Mouse (Mus musculus) heart, embryonic 10.5 days (tissue): ENCODE data around the gene Pfn1. TPM values are rescaled to one million over a fixed set of nuclear protein-coding genes. Genes with fewer than 3 reads are reported as not detected.

Experiments used
- DNase-seq: peaks from one replicate; pipeline ENCODE4 v3.0.0-alpha.2; 2017; ENCODE audit warnings: low spot score
- H3K27ac ChIP-seq: fragments of 300-500 bp; sonication (generic); 2 replicates; pipeline ENCODE4 v1.5.1; 2016; ENCODE audit warnings: mild to moderate bottlenecking
- H3K27me3 ChIP-seq: fragments of 300-500 bp; sonication (generic); 2 replicates; pipeline ENCODE4 v1.6.1; 2016; ENCODE audit warnings: mild to moderate bottlenecking; ENCODE audit not compliant: poor library complexity, insufficient read depth, severe bottlenecking
- H3K36me3 ChIP-seq: fragments of 300-500 bp; sonication (generic); 2 replicates; pipeline ENCODE4 v1.6.1; 2016; ENCODE audit warnings: mild to moderate bottlenecking, moderate library complexity
- H3K4me1 ChIP-seq: fragments of 300-500 bp; sonication (generic); 2 replicates; pipeline ENCODE4 v1.6.1; 2016; ENCODE audit warnings: mild to moderate bottlenecking
- H3K4me3 ChIP-seq: fragments of 300-500 bp; sonication (generic); 2 replicates; pipeline ENCODE4 v1.5.1; 2016; ENCODE audit warnings: mild to moderate bottlenecking, moderate library complexity
- H3K9me3 ChIP-seq: fragments of 300-500 bp; sonication (generic); 2 replicates; pipeline ENCODE4 v1.6.1; 2016; ENCODE audit warnings: mild to moderate bottlenecking, moderate library complexity
- WGBS: fragments of 180-500 bp; shearing (Covaris S2); methylation state at CpG from one replicate; pipeline ENCODE4 v1.1.7; 2016; 5-methylcytosine and 5-hydroxymethylcytosine counted together
- polyA plus RNA-seq: library from polyadenylated mRNA; unstranded; fragments of >200 nt; fragmentation: Nextera tagmentation; extraction: Ambion mirVana; gene quantifications from 2 replicates; pipeline ENCODE4 v1.2.1, GENCODE M21; 2016

Gene Pfn1
- 2,022 and 2,208 TPM in 2 replicates for polyA plus RNA-seq

DNA sequence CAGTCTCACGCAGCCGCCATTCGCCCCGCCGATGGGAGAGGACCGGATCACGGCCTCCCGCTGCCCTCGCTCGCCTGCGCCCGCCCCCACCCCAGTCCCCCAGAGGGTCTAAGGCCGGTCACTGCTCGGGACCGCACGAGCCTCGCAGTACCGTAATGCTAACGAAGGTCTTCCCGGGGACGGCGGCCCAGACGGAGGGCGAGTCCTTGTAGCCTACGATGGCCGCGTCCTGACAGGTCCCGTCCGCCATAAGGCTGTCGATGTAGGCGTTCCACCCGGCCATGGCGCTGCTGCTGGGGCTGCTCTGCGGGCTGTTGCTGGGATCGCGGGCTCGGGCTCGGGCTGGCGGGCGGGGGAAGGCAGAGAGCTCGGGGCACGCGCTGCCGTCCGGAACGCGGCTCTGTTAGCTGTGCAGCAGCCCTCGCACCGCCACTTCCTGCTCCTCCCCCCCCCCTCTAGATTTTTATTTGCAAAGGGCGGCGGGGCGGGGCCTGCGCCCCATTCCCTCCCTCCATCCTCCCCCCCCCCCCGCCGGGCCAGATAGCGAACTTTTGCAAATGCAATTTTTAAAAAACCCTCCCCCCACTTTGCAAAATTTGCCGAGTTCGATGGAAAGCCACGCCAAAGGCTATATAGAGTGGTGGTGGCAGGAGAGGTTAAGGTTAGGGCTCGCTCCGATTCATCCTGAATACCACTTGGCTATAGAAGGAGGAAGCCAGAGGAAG lies at the start of gene Pfn1:
Gene Pfn1, minus strand, starts transcription at position 447 of the 725 bp plus-strand sequence.
- WGBS, result under 1% methylated on average over 60 of the region's 61 CpGs
- peak within 1 kb of the TSS; percentile 97 for H3K27ac ChIP-seq
- DNase-seq, result peak; percentile 92
- peaks cover 62% of the 10 kb centered on the region for H3K4me1 ChIP-seq
- peak within 1 kb of the TSS; percentile 100 for H3K4me3 ChIP-seq
- H3K27me3 ChIP-seq, result no peaks in the 10 kb centered on the region
- no peaks in the 10 kb centered on the region for H3K9me3 ChIP-seq
- H3K36me3 ChIP-seq, result peaks cover 49% of the 10 kb centered on the region

GRCm38 (mm10) chr11:70702781-70703180 lies 48.3 kb upstream of the Pfn1 start:
- DNase-seq, result no peak
- Histone ChIP-seq H3K9me3 (no peaks in the 10 kb centered on the region), H3K4me1 (peaks cover 37% of the 10 kb centered on the region), H3K27ac (peak overlapping the region; percentile 99; the same call in 1 of the 2 replicates), H3K4me3 (peak overlapping the region; percentile 79), H3K36me3 (peaks cover 54% of the 10 kb centered on the region), H3K27me3 (no peaks in the 10 kb centered on the region)
- WGBS, result 43% methylated on average over 6 of the region's 6 CpGs

DNA sequence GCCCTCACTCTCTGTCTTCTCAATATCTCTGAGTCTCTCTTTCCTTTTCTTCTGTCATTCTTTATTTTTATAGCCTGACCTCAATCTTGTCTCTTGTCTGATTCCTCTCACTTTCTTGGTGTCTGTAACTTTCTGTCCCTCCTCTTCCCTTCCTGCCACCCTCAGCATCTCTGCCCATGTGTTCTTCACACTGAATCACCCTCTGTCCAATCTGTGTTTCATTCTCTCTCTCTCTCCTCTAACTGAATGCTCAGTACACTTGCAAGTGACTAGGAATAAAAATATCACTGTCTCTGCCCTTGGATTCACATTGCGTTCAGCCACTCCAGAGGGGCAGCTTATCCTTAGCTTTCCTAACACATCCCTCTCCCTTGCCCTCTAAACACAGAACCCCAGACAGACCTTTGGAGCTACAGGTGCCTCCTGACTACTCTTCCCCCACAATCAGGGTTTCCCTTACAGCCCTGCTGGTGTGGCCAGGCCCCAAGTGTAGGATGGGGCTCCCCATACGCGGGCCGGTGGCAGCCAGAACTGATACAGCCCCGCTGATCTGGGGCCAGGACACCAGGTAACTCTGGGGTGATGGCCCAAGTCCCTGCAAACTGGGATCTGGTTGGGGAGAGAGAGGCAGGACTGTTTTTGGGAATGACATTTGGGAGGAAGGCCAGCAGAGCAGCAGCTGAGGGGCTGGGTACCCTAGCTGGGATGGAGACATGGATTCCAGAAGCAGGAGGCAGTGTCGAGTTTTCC lies 47.7 kb upstream of the Pfn1 start:
- WGBS, result 69% methylated on average over 6 of the region's 6 CpGs
- peaks cover 48% of the 10 kb centered on the region for H3K36me3 ChIP-seq
- peaks cover 37% of the 10 kb centered on the region for H3K4me1 ChIP-seq
- no peaks in the 10 kb centered on the region for H3K27me3 ChIP-seq
- H3K9me3 ChIP-seq, result no peaks in the 10 kb centered on the region
- H3K4me3 ChIP-seq, result peak overlapping the region; percentile 79
- peak overlapping the region; percentile 99 for H3K27ac ChIP-seq
- DNase-seq, result no peak

- 11% methylated on average over 10 of the region's 10 CpGs for WGBS
- no peak for DNase-seq
- H3K27me3 ChIP-seq, result no peaks in the 10 kb centered on the region
- peaks cover 41% of the 10 kb centered on the region for H3K36me3 ChIP-seq
- H3K4me3 ChIP-seq, result peak overlapping the region; percentile 79
- peak overlapping the region; percentile 99 for H3K27ac ChIP-seq
- H3K9me3 ChIP-seq, result no peaks in the 10 kb centered on the region
- H3K4me1 ChIP-seq, result peaks cover 37% of the 10 kb centered on the region
Measured at GRCm38 (mm10) chr11:70701221-70701955, 46.9 kb upstream of the Pfn1 start.

GRCm38 (mm10) chr11:70700613-70701012 lies 46.2 kb upstream of the Pfn1 start:
- H3K4me3 ChIP-seq, result peak overlapping the region; percentile 79
- H3K4me1 ChIP-seq, result peaks cover 37% of the 10 kb centered on the region
- H3K27me3 ChIP-seq, result no peaks in the 10 kb centered on the region
- WGBS, result under 1% methylated on average over 34 of the region's 34 CpGs
- peaks cover 33% of the 10 kb centered on the region for H3K36me3 ChIP-seq
- H3K9me3 ChIP-seq, result no peaks in the 10 kb centered on the region
- DNase-seq, result peak; percentile 84
- peak overlapping the region; percentile 99 for H3K27ac ChIP-seq

DNA sequence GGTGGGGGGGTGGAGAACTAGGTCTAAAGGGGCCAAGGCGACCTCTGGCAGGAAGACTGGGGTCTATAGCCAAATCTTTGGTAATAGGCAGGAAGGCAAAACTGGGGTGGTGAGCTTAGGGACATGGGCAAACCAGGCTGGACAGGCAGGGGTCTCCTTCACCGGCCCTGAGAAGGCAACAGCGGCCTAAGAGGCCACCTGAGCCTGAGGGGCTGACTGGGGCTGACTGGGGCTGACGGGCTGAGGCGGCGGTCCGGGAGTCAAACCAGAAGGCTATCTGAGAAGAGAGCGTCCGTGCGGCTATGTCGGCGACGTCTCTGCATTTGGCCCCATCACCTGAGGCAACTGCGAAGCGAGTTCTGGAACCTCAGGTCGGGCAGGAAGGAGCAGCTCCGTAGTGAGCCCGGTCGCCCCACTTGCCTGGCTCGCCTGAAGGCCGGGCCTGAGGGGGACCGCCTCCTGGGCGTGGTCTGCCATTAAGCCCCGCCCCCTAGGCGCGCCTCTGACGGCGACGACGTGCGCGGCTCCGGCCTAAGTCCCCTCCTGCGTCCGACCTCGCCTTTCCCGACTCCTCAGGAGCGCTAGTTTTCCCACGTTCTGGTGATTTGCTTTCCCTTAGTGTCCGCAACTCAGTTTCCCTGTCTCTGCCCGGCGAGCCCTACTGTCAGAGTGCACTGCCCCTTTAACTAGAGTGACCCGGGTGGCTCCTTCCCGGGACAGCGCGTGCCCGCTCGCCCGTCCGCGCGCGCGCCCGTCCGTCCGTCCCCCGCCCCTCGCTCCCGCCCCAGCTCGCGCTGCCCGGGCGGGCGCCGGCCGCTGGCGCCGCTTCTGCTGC lies 45.5 kb upstream of the Pfn1 start, which contains the start of the genes Inca1 and Kif1c:
Gene Inca1, minus strand, starts transcription at position 434 of the 835 bp plus-strand sequence.
Gene Kif1c, plus strand, starts transcription at position 827 of the 835 bp plus-strand sequence.
- H3K4me3 ChIP-seq, result peak within 1 kb of the TSS; percentile 79
- H3K27ac ChIP-seq, result peak within 1 kb of the TSS; percentile 99
- no peaks in the 10 kb centered on the region for H3K27me3 ChIP-seq
- peak; percentile 94 for DNase-seq
- peaks cover 37% of the 10 kb centered on the region for H3K4me1 ChIP-seq
- no peaks in the 10 kb centered on the region for H3K9me3 ChIP-seq
- WGBS, result 1% methylated on average over 68 of the region's 69 CpGs
- H3K36me3 ChIP-seq, result peaks cover 26% of the 10 kb centered on the region

DNA sequence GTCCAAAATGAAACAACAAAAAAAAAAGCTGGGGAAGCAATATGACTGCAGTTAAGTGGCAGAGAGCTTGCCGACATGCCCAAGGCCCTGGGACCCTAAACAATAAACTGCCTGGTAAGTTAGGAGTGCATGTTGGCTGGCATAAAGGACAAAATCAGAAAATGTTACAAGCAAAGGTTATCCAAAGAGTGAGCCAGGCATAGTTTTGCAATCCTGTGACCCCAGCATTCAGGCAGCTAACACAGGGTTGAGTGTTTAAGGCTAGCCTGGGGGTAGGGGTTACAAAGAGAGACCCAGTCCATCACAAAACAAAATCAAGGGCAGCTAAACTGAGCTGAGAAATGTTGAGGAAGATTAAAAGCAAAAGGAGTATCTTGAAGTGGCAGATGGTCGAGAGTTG lies 44.6 kb upstream of the Pfn1 start:
- Histone ChIP-seq H3K4me3 (peak overlapping the region; percentile 79; the same call in 1 of the 2 replicates), H3K27me3 (no peaks in the 10 kb centered on the region), H3K36me3 (peaks cover 17% of the 10 kb centered on the region), H3K9me3 (no peaks in the 10 kb centered on the region), H3K4me1 (peaks cover 37% of the 10 kb centered on the region), H3K27ac (no peak overlapping the region)
- WGBS, result 55% methylated on average over 2 of the region's 2 CpGs
- no peak for DNase-seq

- Histone ChIP-seq H3K4me1 (peaks cover 23% of the 10 kb centered on the region), H3K27me3 (no peaks in the 10 kb centered on the region), H3K36me3 (peaks cover 1% of the 10 kb centered on the region; the same call in 1 of the 2 replicates), H3K4me3 (no peak overlapping the region), H3K9me3 (no peaks in the 10 kb centered on the region), H3K27ac (no peak overlapping the region)
- no peak for DNase-seq
- WGBS, result 74% methylated on average over 3 of the region's 3 CpGs
Measured at GRCm38 (mm10) chr11:70697376-70697775, 42.9 kb upstream of the Pfn1 start.

GRCm38 (mm10) chr11:70693504-70693903 lies 39.1 kb upstream of the Pfn1 start:
- H3K4me3 ChIP-seq, result no peak overlapping the region
- H3K36me3 ChIP-seq, result no peaks in the 10 kb centered on the region
- no peaks in the 10 kb centered on the region for H3K9me3 ChIP-seq
- no peak overlapping the region for H3K27ac ChIP-seq
- H3K4me1 ChIP-seq, result peaks cover 14% of the 10 kb centered on the region
- DNase-seq, result no peak
- WGBS, result 51% methylated on average over 3 of the region's 3 CpGs
- H3K27me3 ChIP-seq, result no peaks in the 10 kb centered on the region

DNA sequence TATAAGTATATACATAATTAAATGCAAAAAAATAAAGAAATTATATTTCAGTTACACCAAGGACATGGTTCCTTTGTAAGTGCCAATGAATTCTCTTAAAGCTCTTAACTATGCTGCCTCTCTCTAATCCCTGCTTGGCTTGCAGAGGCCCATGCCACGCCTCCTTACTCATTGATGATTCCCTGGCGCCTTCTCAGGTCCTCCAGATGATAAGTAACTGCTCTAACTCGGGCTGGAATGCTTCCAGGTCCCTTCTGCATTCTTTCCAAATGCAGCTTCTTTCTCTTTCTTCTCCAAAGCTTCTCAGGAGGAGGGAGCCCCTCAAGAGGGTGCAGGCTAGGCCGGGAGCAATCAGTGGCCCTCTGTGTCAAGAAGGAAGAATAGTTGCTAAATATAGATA lies 35.1 kb upstream of the Pfn1 start:
- no peaks in the 10 kb centered on the region for H3K27me3 ChIP-seq
- H3K27ac ChIP-seq, result no peak overlapping the region
- no peak for DNase-seq
- WGBS, result 34% methylated on average over 4 of the region's 4 CpGs
- H3K9me3 ChIP-seq, result no peaks in the 10 kb centered on the region
- H3K36me3 ChIP-seq, result peaks cover 17% of the 10 kb centered on the region
- H3K4me1 ChIP-seq, result peaks cover 35% of the 10 kb centered on the region
- no peak overlapping the region for H3K4me3 ChIP-seq

DNA sequence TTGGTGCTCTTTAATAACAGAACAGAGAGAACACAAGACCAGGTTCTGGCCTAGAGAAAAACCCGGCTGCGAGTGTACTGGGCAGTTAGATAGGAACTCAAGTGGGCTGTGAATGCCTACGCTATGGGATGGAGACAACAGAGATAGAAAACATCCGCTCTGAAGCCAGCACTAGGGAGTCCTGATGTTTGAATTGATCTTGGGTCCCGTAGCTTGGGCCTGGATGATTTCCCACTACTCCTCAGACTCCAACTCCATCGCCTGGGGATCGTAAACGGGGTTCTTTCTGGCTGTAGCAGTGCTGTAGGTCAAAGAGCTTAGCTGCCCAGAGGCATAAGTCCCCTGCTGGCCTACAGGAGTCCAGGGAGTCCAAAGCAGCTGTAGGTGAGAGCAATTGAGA lies 33.9 kb upstream of the Pfn1 start:
- H3K27me3 ChIP-seq, result no peaks in the 10 kb centered on the region
- 10% methylated on average over 8 of the region's 8 CpGs for WGBS
- no peaks in the 10 kb centered on the region for H3K9me3 ChIP-seq
- peak overlapping the region; percentile 92 for H3K4me3 ChIP-seq
- H3K36me3 ChIP-seq, result peaks cover 28% of the 10 kb centered on the region
- peaks cover 35% of the 10 kb centered on the region for H3K4me1 ChIP-seq
- DNase-seq, result no peak
- H3K27ac ChIP-seq, result peak overlapping the region; percentile 96
